Mouse (Mus musculus) heart, postnatal 4 days (tissue): ENCODE measurements at regions not wholly inside any gene's neighbourhood (a gene's known extent, or its start where the extent isn't known, plus 50 kb on each side); places are given as distances from the start of the nearest gene placed in this dataset.

ENCODE experiments used
- DNase-seq: peaks from one replicate; pipeline ENCODE4 v3.0.0; 2021

DNA sequence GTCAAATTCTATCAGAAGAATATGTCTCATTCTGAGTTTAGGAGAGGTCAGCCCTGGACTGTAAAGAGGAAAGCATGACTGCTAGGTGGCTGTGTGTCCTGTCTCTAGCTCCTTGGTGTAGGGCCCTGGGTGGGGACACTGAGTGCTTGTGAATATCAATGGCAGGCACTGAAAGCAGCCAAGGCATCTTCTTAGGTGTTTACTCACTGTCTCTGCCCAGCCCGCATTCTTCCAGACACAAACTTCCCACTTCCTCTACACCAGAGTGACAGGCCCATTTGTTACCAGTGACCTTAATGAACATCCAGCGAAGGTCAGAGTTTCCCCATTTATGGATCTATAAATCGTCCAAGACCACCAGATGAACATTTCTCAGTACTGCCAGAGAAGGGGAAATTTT is 823.1 kb downstream of the Efna5 start:
- DNase-seq = no peak

DNA sequence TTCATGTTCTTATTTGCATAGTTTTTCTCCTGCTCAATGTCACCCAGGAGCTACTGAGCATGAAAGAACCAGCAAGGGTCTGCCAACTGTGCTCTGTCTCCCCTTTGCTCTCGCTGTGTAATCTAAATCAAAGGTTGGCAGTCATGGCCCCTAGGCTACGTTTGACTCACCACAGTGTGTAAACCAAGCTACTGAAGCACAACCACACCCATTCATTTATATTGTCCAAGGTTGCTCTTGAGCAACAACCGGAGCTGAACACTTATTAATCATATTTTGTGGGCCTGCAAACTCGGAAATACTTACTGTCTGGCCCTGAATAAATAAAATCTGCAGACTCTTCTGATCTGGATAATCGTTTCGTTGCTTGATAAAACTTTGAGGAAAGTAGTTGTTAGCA is 826.3 kb downstream of the Efna5 start:
- DNase-seq = no peak

DNA sequence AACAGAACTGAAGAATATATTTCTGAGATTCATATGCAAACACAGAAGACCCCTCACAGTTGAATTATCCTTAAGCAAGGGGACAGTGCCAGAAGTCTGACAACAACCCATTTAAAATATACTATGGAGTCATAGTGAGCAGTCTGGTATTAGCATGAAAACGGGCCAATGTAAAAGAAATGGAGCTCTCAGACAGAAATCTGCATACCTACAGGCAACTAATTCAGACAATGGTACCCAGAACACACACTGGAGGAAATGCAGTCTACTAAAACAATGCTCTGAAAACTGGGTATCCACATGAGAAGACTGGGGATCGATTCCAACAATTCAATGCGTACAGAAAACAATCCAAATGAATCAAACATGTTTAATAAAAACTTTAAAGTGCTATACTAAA is 832.1 kb downstream of the Efna5 start:
- DNase-seq = no peak

DNA sequence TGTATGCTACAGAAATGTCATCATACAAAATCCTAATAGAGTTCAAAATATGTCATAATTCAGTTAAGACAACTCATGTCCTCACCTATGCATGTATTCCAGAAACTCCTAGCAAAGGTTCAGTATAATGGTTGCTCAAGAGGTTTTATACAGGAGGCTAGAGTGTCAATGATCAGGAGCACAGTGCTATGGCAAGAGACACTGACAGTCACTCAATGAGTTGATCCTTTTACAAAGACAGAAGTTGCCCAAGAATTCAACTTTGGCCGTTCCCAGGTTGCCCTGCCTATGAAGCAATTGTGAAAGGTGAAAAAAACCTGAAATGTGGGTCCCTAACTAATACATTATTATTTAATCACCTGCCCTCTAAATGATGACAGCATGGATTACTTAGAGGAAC is 850.5 kb downstream of the Efna5 start:
- DNase-seq = no peak
